Mouse (Mus musculus): ENCODE measurements around the gene Gm44790. TPM values are rescaled to one million over a fixed set of nuclear protein-coding genes. Genes with fewer than 3 reads are reported as not detected.
"Not testable (repeated sequence)": the region's sequence is repeated elsewhere in the genome, so short reads cannot be mapped to it uniquely, and the experiment has no call there.

Gm44790 gene
- polyA plus RNA-seq (2012; rRNA removed), result 2.9 and 6.7 TPM in 2 replicates

GRCm38 (mm10) chr6:86426358-86426757 lies at the start of gene Gm44790:
Gm44790 (plus strand) TSS chr6:86426658.
- no peak within 1 kb of the TSS for H3K27ac ChIP-seq (ENCODE audit: insufficient read depth, low read depth, low read length)
- TF ChIP-seq CTCF (conservative IDR thresholded peaks at IDR 0.05; ENCODE audit: insufficient read depth, insufficient read length, low read depth, low read length) (no peak), POLR2A (IDR thresholded peaks at IDR 0.05; ENCODE audit: low read depth, low read length) (no peak)
- WGBS, result 93% methylated on average over 1 of the region's 1 CpGs
- H3K4me1 ChIP-seq (ENCODE audit: control insufficient read depth, insufficient read depth, low read length), result no peaks in the 10 kb centered on the region
- no peak for DNase-seq
- H3K4me3 ChIP-seq (ENCODE audit: insufficient read depth, low read depth, low read length), result no peak within 1 kb of the TSS
- no peaks in the 10 kb centered on the region for H3K27me3 ChIP-seq (replicated peaks; ENCODE audit: control insufficient read depth, insufficient read depth, low read length)
- peaks cover 11% of the 10 kb centered on the region for H3K36me3 ChIP-seq (ENCODE audit: control insufficient read depth, insufficient read depth, low read length)

DNA sequence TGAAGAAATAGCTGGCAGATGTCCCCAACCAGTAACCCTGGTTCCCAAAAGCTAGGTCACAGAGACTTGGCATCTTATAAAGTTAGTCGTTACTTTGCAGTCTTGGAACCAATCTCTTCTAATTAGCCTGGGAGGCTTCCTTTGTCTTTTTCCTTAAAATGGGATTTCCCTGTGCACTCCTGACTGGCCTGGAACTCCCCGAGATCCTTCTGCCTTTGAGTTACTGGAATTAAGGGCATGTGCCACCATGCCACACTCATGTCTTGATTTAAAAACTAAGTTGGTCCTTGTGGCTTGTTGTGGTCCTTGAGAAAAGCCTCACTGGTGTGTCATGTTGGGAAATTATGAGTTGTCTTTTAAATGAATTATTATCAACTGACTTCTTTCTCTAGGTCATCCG lies 48.1 kb upstream of the Gm44790 start:
- no peak for DNase-seq
- TF ChIP-seq POLR2A (IDR thresholded peaks at IDR 0.05; ENCODE audit: low read depth, low read length), result no peak
- TF ChIP-seq CTCF (conservative IDR thresholded peaks at IDR 0.05; ENCODE audit: insufficient read depth, insufficient read length, low read depth, low read length), result no peak
- H3K36me3 ChIP-seq (ENCODE audit: control insufficient read depth, insufficient read depth, low read length), result peaks cover 5% of the 10 kb centered on the region
- H3K4me1 ChIP-seq (ENCODE audit: control insufficient read depth, insufficient read depth, low read length), result no peaks in the 10 kb centered on the region
- no peaks in the 10 kb centered on the region for H3K27me3 ChIP-seq (replicated peaks; ENCODE audit: control insufficient read depth, insufficient read depth, low read length)
- H3K27ac ChIP-seq (ENCODE audit: insufficient read depth, low read depth, low read length), result no peak overlapping the region
- H3K4me3 ChIP-seq (ENCODE audit: insufficient read depth, low read depth, low read length), result no peak overlapping the region
- 84% methylated on average over 3 of the region's 3 CpGs for WGBS

GRCm38 (mm10) chr6:86380112-86380511 lies 46.3 kb upstream of the Gm44790 start:
- 74% methylated on average over 7 of the region's 8 CpGs for WGBS
- DNase-seq; H3K27me3 ChIP-seq (replicated peaks; ENCODE audit: control insufficient read depth, insufficient read depth, low read length); H3K36me3 ChIP-seq (ENCODE audit: control insufficient read depth, insufficient read depth, low read length); H3K4me3 ChIP-seq (ENCODE audit: insufficient read depth, low read depth, low read length); H3K27ac ChIP-seq (ENCODE audit: insufficient read depth, low read depth, low read length); H3K4me1 ChIP-seq (ENCODE audit: control insufficient read depth, insufficient read depth, low read length): not testable (repeated sequence)

DNA sequence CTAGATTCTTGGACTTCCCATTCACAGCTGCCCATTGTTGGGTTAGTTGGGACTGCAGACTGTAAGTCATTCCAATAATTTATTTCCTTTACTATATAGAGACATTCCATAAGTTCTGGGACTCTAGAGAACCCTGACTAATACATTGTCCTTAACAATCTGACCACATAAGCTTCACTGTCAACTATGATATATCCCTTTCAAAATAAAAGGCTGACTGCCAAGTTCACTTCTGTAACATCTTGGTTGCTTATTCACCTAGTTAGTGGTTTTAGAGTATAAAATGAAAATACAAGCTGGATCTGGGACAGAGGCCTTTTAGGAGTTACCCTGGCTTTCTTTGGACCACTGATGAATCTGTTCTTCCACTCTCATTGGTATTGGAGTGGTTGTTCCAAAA lies 43.9 kb upstream of the Gm44790 start:
- Histone ChIP-seq H3K27ac (ENCODE audit: insufficient read depth, low read depth, low read length) (no peak overlapping the region), H3K4me3 (ENCODE audit: insufficient read depth, low read depth, low read length) (no peak overlapping the region), H3K27me3 (replicated peaks; ENCODE audit: control insufficient read depth, insufficient read depth, low read length) (no peaks in the 10 kb centered on the region), H3K36me3 (ENCODE audit: control insufficient read depth, insufficient read depth, low read length) (peaks cover 5% of the 10 kb centered on the region), H3K4me1 (ENCODE audit: control insufficient read depth, insufficient read depth, low read length) (no peaks in the 10 kb centered on the region; the same call in 1 of the 2 replicates)
- DNase-seq, result no peak
- TF ChIP-seq POLR2A (IDR thresholded peaks at IDR 0.05; ENCODE audit: low read depth, low read length) (no peak), CTCF (conservative IDR thresholded peaks at IDR 0.05; ENCODE audit: insufficient read depth, insufficient read length, low read depth, low read length) (no peak)

GRCm38 (mm10) chr6:86383370-86383769 lies 43.1 kb upstream of the Gm44790 start:
- no peaks in the 10 kb centered on the region for H3K27me3 ChIP-seq (replicated peaks; ENCODE audit: control insufficient read depth, insufficient read depth, low read length)
- H3K27ac ChIP-seq (ENCODE audit: insufficient read depth, low read depth, low read length), result no peak overlapping the region
- H3K4me1 ChIP-seq (ENCODE audit: control insufficient read depth, insufficient read depth, low read length), result no peaks in the 10 kb centered on the region; the same call in 1 of the 2 replicates
- no peak overlapping the region for H3K4me3 ChIP-seq (ENCODE audit: insufficient read depth, low read depth, low read length)
- H3K36me3 ChIP-seq (ENCODE audit: control insufficient read depth, insufficient read depth, low read length), result 0 out of 2 replicates have a peak, but pooled peaks cover 1% of the 10 kb centered on the region
- no peak for TF ChIP-seq POLR2A (IDR thresholded peaks at IDR 0.05; ENCODE audit: low read depth, low read length)
- 50% methylated on average over 16 of the region's 16 CpGs for WGBS
- DNase-seq, result no peak

DNA sequence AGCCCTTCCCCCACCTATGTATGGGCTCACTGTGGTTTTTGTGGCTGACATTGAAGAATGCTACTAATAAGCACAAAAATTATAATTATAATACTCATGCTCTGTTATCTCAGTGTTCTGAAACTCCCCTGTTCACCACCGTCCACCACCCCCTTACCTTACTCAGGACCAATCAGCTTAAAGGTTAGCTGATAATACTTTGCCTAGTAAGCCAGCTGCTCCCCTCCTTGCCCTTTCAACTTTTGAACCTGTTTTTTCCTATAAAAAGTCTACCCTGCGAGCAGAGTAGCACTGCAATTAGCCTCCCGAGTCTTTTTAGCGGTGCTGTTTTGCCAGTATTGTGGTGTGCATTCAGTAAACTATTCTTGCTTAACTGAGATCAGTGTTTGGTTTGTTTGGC lies 41.8 kb upstream of the Gm44790 start:
- H3K36me3 ChIP-seq (ENCODE audit: control insufficient read depth, insufficient read depth, low read length), result no peaks in the 10 kb centered on the region
- peaks cover 5% of the 10 kb centered on the region; the same call in 1 of the 2 replicates for H3K4me1 ChIP-seq (ENCODE audit: control insufficient read depth, insufficient read depth, low read length)
- no peak for TF ChIP-seq CTCF (conservative IDR thresholded peaks at IDR 0.05; ENCODE audit: insufficient read depth, insufficient read length, low read depth, low read length)
- no peak for TF ChIP-seq POLR2A (IDR thresholded peaks at IDR 0.05; ENCODE audit: low read depth, low read length)
- no peak overlapping the region for H3K27ac ChIP-seq (ENCODE audit: insufficient read depth, low read depth, low read length)
- H3K27me3 ChIP-seq (replicated peaks; ENCODE audit: control insufficient read depth, insufficient read depth, low read length), result no peaks in the 10 kb centered on the region
- no peak overlapping the region for H3K4me3 ChIP-seq (ENCODE audit: insufficient read depth, low read depth, low read length)
- no peak for DNase-seq
- 62% methylated on average over 4 of the region's 4 CpGs for WGBS

- Histone ChIP-seq H3K27me3 (replicated peaks; ENCODE audit: control insufficient read depth, insufficient read depth, low read length) (no peaks in the 10 kb centered on the region), H3K36me3 (ENCODE audit: control insufficient read depth, insufficient read depth, low read length) (no peaks in the 10 kb centered on the region), H3K27ac (ENCODE audit: insufficient read depth, low read depth, low read length) (no peak overlapping the region), H3K4me3 (ENCODE audit: insufficient read depth, low read depth, low read length) (no peak overlapping the region), H3K4me1 (ENCODE audit: control insufficient read depth, insufficient read depth, low read length) (peaks cover 5% of the 10 kb centered on the region; the same call in 1 of the 2 replicates)
- TF ChIP-seq POLR2A (IDR thresholded peaks at IDR 0.05; ENCODE audit: low read depth, low read length) (no peak), CTCF (conservative IDR thresholded peaks at IDR 0.05; ENCODE audit: insufficient read depth, insufficient read length, low read depth, low read length) (no peak)
- no peak for DNase-seq
- WGBS, result 87% methylated on average over 5 of the region's 5 CpGs
Measured at GRCm38 (mm10) chr6:86385362-86386104, 40.9 kb upstream of the Gm44790 start.
